Mouse (Mus musculus) kidney, postnatal 36 days (tissue): ENCODE measurements at regions not wholly inside any gene's neighbourhood (a gene's known extent, or its start where the extent isn't known, plus 50 kb on each side); places are given as distances from the start of the nearest gene placed in this dataset.
"Not testable (repeated sequence)": the region's sequence is repeated elsewhere in the genome, so short reads cannot be mapped to it uniquely, and the experiment has no call there.

Experiments used
- DNase-seq, 2 experiments: peaks; one replicate each; pipeline ENCODE4 v3.0.0; 2021 to 2022; ENCODE audit warnings: mixed read lengths in 2 of 2

- DNase-seq: no peak
Observed at GRCm38 (mm10) chr17:31732176-31732880, 54.7 kb downstream of the Cryaa start.

DNA sequence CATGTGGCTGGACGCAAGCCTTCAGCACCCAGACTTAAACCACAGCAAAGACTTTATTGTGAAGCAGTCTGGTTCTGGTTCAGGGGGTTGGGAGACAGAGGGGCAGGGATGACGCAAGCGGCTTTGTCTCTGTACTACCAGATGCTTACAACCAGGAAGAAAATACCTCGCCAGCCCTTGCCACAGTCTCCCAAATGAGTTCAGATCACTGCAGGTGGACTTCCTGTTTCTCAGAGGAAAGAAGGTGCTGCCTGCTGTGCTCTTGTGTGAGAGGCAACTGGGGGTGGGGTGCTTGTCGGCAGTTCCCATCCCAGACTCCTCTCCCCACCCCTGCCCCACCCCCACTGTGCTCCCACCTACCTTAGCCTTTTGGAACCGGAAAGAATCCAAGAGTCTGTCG, 56.9 kb downstream of the Cryaa start:
- DNase-seq: no peak

DNA sequence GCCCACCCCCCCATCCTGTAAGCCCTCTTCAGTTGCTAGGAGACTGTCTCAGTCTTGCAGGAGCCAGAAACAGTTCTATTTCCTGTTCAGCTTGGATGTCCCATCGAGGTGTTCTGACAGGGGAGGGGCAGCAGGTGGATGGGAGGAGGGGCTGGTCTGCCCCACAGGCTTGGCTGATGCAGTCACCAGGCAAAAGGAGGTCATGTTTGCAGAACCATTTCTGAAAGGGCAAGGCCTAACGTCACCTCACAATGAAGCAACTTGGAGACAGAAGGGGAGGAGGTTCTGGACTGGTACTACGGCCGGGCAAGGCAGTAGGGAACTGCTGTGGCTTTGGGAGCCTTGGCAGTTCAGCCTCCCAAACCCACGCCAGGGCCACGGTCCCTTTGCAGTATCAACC, 59.1 kb downstream of the Cryaa start:
- no peak for DNase-seq

- no peak for DNase-seq
Observed at GRCm38 (mm10) chr17:31738249-31738648, 60.6 kb downstream of the Cryaa start.

DNA sequence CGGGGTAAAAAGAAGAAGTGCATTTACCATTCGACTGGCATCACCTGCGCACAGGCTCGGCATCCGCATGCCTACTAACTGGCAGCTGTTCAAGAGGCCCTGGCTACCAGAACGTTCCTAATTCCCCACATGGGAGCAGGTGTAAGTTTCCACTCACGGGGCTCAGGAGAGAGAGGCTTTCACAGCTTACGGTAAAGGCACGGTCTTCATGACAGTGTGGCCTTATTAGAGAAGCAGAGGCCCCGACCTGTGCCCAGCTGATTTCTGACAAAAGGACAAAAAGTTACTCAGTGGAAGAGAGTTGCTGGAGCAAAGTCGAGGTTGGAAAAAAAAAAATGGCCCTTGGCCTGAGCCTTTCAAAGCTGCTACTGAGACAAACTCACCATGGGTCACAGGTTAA, 62.0 kb downstream of the Cryaa start:
- DNase-seq: peak; percentile 63 to 70

- peak in 1 of 2 experiments; percentile 51 for DNase-seq
Observed at GRCm38 (mm10) chr17:31740059-31740458, 62.5 kb downstream of the Cryaa start.

DNA sequence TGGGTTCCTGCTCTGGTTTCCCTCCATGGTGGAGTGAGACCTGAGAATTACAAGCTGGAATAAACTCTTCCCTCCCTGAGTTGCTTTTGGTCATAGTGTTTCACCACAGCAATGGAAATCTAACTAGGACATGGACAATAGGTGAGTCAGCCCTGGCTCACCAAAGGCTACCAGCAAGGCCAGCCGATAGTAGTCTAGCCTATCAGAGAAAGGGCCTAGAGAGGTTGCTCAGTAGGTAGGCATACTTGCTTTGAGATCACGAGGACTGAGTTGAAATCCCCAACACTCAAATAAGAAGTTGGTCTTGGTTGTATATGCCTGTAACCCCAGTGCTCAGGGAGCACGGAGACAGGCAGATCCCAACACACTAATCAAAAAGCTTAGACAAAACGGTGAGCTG, 66.0 kb downstream of the Cryaa start:
- DNase-seq: no peak

DNA sequence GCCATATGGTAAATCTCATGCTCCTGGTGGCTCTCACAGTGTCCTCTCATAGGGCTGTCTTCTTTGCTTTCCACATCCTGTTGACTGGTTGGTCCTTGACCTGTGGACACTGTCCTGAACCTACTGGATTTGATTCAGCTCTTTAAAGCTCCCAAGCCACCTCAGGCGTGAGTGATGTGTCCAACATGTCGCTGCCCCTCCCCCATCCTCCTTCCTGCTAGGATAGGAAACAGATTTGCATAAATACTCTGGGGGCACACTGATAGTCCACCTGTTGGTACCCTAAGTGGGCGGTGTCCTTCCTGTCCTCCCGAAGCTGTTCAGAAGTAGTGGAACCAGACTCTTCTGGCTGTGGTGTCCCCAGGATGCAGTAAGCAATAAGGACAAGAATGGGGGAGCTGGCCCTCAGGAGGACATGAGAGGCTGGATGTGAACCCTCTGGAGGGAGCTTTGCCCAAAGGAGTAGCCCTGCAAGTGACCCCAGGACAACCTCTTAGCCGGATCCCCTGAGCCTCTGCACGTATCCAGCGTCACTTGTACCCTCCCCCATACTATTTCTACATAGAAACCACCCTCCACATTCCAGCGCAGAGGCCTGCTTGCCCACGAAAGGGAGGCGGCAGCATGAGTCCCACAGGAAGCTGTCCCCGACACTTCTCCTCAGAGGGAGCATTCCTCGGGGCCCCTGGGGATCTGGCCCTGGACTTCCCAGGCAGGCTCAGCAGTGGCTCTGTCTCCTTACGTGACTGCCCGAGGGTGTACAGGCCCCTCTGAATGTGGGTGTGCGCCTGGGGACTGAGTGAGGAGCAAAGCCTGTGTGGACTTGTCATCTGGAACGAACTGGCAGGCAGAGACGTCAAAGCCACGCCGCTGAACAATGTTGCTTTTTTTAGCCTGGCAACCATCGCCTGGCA, 68.8 kb downstream of the Cryaa start:
- peak; percentile 49 to 80 for DNase-seq

GRCm38 (mm10) chr17:31747563-31747962, 70.0 kb downstream of the Cryaa start:
- DNase-seq: peak; percentile 82 to 86

DNA sequence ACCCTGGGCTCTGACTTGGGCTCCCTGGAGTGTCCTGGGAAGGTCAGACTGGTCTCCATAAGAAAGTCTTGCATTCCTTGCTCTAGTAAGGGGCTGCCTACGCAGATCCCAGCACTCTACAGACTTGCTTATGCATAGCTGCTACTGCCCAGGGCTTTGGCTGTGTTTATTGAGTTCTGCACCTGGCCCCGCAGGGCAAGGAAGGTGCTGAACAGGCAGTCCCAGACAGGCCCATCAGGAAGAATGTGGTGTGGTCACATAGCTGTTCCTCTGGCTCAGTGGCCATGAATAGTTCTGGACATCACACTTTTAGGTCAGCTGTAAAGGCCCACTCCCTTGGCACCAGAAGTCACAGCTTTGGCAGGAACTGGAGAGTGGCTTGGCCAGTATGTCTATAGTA, 70.6 kb downstream of the Cryaa start:
- DNase-seq: peak; percentile 41 to 43

DNA sequence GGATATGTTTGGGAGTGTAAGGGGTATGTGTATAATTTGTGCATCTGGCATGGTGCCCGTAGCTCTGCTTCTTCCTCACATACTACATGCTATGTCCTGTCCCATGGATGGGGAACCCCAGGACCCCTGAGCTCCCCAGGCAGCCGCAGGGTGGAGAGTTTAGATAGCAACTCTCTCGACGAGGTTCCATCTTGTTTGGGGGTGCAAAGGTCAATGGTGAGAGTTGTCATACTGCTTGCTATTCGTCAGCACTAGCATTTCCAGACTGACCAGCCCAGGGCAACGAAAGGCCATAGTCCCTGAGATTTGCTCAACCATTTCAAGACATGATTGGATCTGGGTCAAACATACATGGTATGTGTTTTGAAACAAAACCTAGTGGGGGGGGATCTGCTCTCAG, 71.4 kb downstream of the Cryaa start:
- peak; percentile 49 to 50 for DNase-seq

GRCm38 (mm10) chr17:31751262-31751661, 73.7 kb downstream of the Cryaa start:
- peak; percentile 47 to 49 for DNase-seq

- DNase-seq: no peak
Observed at GRCm38 (mm10) chr17:31753113-31753858, 75.7 kb downstream of the Cryaa start.

DNA sequence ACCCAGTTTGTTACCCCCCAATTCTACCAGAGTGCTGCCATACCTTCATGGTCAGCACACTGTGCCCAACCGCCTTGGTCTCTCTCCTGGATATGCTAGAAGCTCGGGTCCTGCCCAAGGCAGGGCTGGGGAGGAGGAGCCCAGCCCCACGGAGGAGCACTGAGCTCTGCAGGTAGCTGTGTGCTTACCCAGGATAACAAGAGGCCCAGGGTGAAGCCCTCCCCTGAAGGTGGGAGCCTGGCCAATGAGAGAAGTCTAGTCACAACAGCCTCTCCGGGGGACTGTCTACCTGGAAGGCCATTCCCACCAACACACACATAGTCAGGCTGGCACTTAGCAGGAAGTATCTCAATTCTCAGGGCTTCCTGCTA, 76.2 kb downstream of the Cryaa start:
- no peak for DNase-seq

DNA sequence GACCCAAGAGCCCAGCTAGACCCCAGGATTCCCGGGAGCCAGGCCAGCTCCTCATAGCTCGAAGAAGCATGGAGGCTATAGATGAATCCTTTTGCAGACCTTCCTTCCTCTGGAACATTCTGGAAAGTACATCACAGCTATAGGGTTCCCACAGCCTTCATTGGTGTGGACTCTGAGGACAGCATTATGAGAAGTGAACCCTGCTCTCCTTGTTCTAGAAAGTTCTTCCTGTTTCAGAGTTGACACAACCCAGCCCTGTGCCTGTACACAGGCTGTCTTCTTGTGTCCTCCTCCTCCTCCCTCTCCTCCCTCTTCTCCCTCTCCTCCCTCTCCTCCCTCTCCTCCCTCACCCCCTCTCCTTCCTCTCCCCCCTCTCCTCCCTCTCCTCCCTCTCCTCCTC, 82.9 kb downstream of the Cryaa start:
- no peak for DNase-seq

- DNase-seq: no peak
Observed at GRCm38 (mm10) chr17:31763078-31763477, 85.5 kb downstream of the Cryaa start.

- peak; percentile 49 to 81 for DNase-seq
Observed at GRCm38 (mm10) chr17:31766779-31767697, 88.6 kb downstream of the Sik1 start.

DNA sequence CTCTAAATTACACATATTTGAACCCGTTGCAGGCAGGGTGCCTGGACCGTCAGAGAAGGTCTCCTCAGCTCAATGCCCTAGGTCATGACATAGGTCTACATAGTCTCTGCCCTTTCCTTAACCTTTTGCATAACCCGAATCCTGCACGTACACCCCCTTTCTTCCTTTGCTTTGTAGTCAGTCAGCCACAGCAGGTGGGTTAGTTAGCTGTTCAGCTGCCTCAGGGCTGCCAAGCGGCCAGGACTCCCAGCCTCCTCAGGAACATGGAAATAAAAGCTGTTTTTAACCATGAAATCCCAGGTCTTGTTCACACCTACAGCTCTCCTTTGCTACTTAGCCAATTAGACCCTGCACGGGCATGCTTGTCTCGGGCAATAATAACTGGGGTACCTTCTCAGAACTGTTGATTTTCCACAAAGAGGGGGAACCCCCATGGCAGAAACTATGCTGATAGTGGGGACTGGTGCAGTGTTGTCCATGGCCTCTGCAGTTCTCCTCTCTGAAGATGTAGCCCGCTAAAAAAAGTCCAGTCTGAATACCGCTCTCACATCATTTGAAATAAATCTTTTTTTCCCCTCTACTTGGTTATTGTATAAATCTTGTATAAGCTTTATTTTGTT, 83.3 kb downstream of the Sik1 start:
- no peak for DNase-seq

GRCm38 (mm10) chr17:31773882-31774281, 81.7 kb downstream of the Sik1 start:
- not testable (repeated sequence) for DNase-seq

GRCm38 (mm10) chr17:31775037-31775436, 80.6 kb downstream of the Sik1 start:
- DNase-seq: no peak

GRCm38 (mm10) chr17:31775966-31776365, 79.6 kb downstream of the Sik1 start:
- DNase-seq: no peak
